Mouse (Mus musculus) lung, embryonic 14.5 days (tissue): ENCODE measurements around the gene Ubxn11. TPM values are rescaled to one million over a fixed set of nuclear protein-coding genes. Genes with fewer than 3 reads are reported as not detected.

ENCODE experiments used
- ATAC-seq: fragments of 200-750 bp; cut with Nextera tagmentation; 2 replicates; pipeline ENCODE4 v1.8.0; 2017; ENCODE audit warnings: mild to moderate bottlenecking, moderate TSS enrichment, moderate library complexity; ENCODE audit not compliant: insufficient read depth
- DNase-seq: peaks from one replicate; pipeline ENCODE4 v3.0.0-alpha.2; 2015
- H3K27ac ChIP-seq: fragments of 300-500 bp; sonication (generic); 2 replicates; pipeline ENCODE4 v1.5.1; 2014; ENCODE audit warnings: low read depth, mild to moderate bottlenecking, moderate library complexity
- H3K27me3 ChIP-seq: fragments of 300-500 bp; sonication (generic); 2 replicates; pipeline ENCODE4 v1.6.1; 2014; ENCODE audit warnings: low read length, control low read depth; ENCODE audit not compliant: insufficient read depth
- H3K36me3 ChIP-seq: fragments of 300-500 bp; sonication (generic); 2 replicates; pipeline ENCODE4 v1.6.1; 2014; ENCODE audit warnings: control low read depth; ENCODE audit not compliant: insufficient read depth
- H3K4me1 ChIP-seq: fragments of 300-500 bp; sonication (generic); 2 replicates; pipeline ENCODE4 v1.6.1; 2014; ENCODE audit warnings: antibody characterized with exemption, control low read depth; ENCODE audit not compliant: insufficient read depth
- H3K4me2 ChIP-seq: fragments of 300-500 bp; sonication (generic); 2 replicates; pipeline ENCODE4 v1.6.1; 2014; ENCODE audit warnings: mild to moderate bottlenecking
- H3K4me3 ChIP-seq: fragments of 300-500 bp; sonication (generic); 2 replicates; pipeline ENCODE4 v1.5.1; 2014; ENCODE audit warnings: low read depth, low read length
- H3K9ac ChIP-seq: fragments of 300-500 bp; sonication (generic); 2 replicates; pipeline ENCODE4 v1.6.1; 2014
- H3K9me3 ChIP-seq: fragments of 300-500 bp; sonication (generic); 2 replicates; pipeline ENCODE4 v1.6.1; 2016; ENCODE audit warnings: low read depth, low read length, control low read depth
- CTCF ChIP-seq: IDR thresholded peaks from 2 replicates; pipeline ENCODE4 v1.5.1; 2016; ENCODE audit warnings: antibody characterized with exemption, low read depth
- WGBS: fragments of 180-500 bp; shearing (Covaris S2); extraction: QIAGEN DNeasy Blood & Tissue Kit; methylation state at CpG from one replicate; pipeline ENCODE4 v1.1.7; 2014; 5-methylcytosine and 5-hydroxymethylcytosine counted together
- polyA plus RNA-seq: library from polyadenylated mRNA; unstranded; fragments of >200 nt; fragmentation: Nextera tagmentation; extraction: Ambion mirVana; gene quantifications from 2 replicates; pipeline ENCODE4 v1.2.1, GENCODE M21; 2014

The Ubxn11 gene
- polyA plus RNA-seq, 1 experiment from 2014 or later = 6.8 TPM

DNA sequence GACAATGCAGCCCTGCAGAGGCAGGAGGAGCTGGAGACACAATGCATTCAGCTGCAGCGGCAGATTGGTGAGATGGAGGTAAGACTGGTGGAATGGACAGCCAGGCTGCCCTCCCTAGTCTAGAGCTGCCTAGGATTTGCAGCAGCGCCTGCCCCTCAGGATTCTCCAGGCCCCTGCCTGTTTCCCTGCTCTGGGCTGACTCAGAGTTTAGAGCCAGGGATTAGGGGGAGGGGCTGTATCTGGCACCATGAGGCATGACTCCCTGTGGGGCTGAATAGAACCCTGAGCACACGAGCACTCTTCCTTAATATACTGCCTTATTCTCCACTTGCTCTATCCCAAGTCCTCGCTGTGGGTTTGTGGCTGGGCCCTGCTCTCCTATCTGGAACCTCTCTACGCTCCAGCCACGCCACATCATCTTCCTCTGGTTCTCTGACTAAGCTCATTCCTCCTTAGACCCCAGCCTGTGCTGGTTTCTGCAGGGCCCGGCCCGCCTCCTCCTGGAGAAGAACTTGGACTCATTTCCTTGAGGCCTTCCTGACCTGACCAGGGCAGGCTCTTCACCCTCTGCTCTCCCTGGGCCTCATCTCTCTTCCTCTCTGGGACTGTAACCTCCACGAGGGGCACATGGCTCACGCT lies 11.1 kb downstream of the Ubxn11 start:
- DNase-seq (no peak), ATAC-seq (no peak; the same call in 1 of the 2 replicates)
- Histone ChIP-seq H3K36me3 (no peaks in the 10 kb centered on the region), H3K27ac (no peak overlapping the region), H3K4me1 (no peaks in the 10 kb centered on the region; the same call in 1 of the 2 replicates), H3K4me3 (no peak overlapping the region), H3K27me3 (no peaks in the 10 kb centered on the region), H3K4me2 (no peak overlapping the region), H3K9me3 (no peaks in the 10 kb centered on the region), H3K9ac (no peak overlapping the region)
- TF ChIP-seq CTCF = no peak
- WGBS = 52% methylated on average over 10 of the region's 10 CpGs

- H3K4me3 ChIP-seq = no peak overlapping the region
- H3K4me1 ChIP-seq = no peaks in the 10 kb centered on the region; the same call in 1 of the 2 replicates
- no peak overlapping the region for H3K9ac ChIP-seq
- H3K9me3 ChIP-seq = no peaks in the 10 kb centered on the region
- H3K36me3 ChIP-seq = no peaks in the 10 kb centered on the region
- DNase-seq (no peak), ATAC-seq (no peak)
- H3K27me3 ChIP-seq = no peaks in the 10 kb centered on the region
- 84% methylated on average over 4 of the region's 4 CpGs for WGBS
- TF ChIP-seq CTCF = no peak
- no peak overlapping the region for H3K4me2 ChIP-seq
- no peak overlapping the region for H3K27ac ChIP-seq
These were observed 11.7 kb downstream of the Ubxn11 start for GRCm38 (mm10) chr4:134114038-134114437.

GRCm38 (mm10) chr4:134115215-134116144 lies 13.1 kb downstream of the Ubxn11 start:
- no peaks in the 10 kb centered on the region for H3K36me3 ChIP-seq
- H3K4me3 ChIP-seq = no peak overlapping the region
- H3K27ac ChIP-seq = no peak overlapping the region
- H3K9me3 ChIP-seq = no peaks in the 10 kb centered on the region
- no peaks in the 10 kb centered on the region for H3K27me3 ChIP-seq
- no peak overlapping the region for H3K9ac ChIP-seq
- H3K4me2 ChIP-seq = no peak overlapping the region
- no peak for TF ChIP-seq CTCF
- WGBS = 67% methylated on average over 16 of the region's 16 CpGs
- H3K4me1 ChIP-seq = no peaks in the 10 kb centered on the region; the same call in 1 of the 2 replicates
- DNase-seq (peak; percentile 66), ATAC-seq (no peak)

- Histone ChIP-seq H3K27ac (no peak overlapping the region), H3K9ac (no peak overlapping the region), H3K4me3 (no peak overlapping the region), H3K4me2 (no peak overlapping the region), H3K27me3 (no peaks in the 10 kb centered on the region), H3K36me3 (no peaks in the 10 kb centered on the region), H3K4me1 (no peaks in the 10 kb centered on the region; the same call in 1 of the 2 replicates), H3K9me3 (no peaks in the 10 kb centered on the region)
- no peak for TF ChIP-seq CTCF
- ATAC-seq (no peak), DNase-seq (no peak)
- WGBS = 67% methylated on average over 2 of the region's 2 CpGs
These were observed 14.1 kb downstream of the Ubxn11 start for GRCm38 (mm10) chr4:134116501-134116900.

DNA sequence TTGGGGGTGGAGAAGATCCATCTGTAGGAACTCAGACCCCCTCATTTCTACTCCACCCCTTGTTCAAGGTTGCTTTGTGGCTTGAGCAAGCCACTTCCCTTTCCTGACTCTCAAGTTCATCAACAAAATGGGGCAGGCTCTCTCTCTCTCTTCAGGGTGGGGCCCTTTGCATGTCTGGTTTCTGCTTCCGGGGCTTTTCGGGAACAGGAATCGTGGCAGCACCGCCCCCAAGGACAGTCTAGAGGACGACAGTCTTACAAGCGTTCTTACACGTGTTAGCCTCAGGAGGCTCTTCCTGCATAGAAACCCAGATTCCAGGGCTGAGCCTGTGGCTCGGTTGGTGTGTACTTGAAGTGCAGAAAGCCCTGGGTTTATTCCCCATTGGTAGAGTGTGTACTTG lies 14.6 kb downstream of the Ubxn11 start:
- Histone ChIP-seq H3K36me3 (no peaks in the 10 kb centered on the region), H3K27me3 (no peaks in the 10 kb centered on the region), H3K4me2 (no peak overlapping the region), H3K9me3 (no peaks in the 10 kb centered on the region), H3K4me1 (no peaks in the 10 kb centered on the region; the same call in 1 of the 2 replicates), H3K4me3 (no peak overlapping the region), H3K27ac (no peak overlapping the region), H3K9ac (no peak overlapping the region)
- no peak for ATAC-seq
- WGBS = 72% methylated on average over 8 of the region's 8 CpGs
- DNase-seq = no peak
- no peak for TF ChIP-seq CTCF

GRCm38 (mm10) chr4:134118126-134118800 lies 15.9 kb downstream of the Ubxn11 start:
- no peaks in the 10 kb centered on the region for H3K9me3 ChIP-seq
- TF ChIP-seq CTCF = no peak
- no peak overlapping the region for H3K9ac ChIP-seq
- no peaks in the 10 kb centered on the region for H3K36me3 ChIP-seq
- no peak overlapping the region; the same call in 1 of the 2 replicates for H3K27ac ChIP-seq
- H3K4me3 ChIP-seq = no peak overlapping the region
- WGBS = 60% methylated on average over 14 of the region's 14 CpGs
- no peaks in the 10 kb centered on the region for H3K27me3 ChIP-seq
- DNase-seq (no peak), ATAC-seq (no peak)
- no peaks in the 10 kb centered on the region; the same call in 1 of the 2 replicates for H3K4me1 ChIP-seq
- H3K4me2 ChIP-seq = no peak overlapping the region

GRCm38 (mm10) chr4:134119042-134119441 lies 16.7 kb downstream of the Ubxn11 start:
- 64% methylated on average over 5 of the region's 5 CpGs for WGBS
- no peaks in the 10 kb centered on the region for H3K36me3 ChIP-seq
- H3K9me3 ChIP-seq = no peaks in the 10 kb centered on the region
- no peak overlapping the region for H3K9ac ChIP-seq
- H3K4me1 ChIP-seq = no peaks in the 10 kb centered on the region; the same call in 1 of the 2 replicates
- H3K27ac ChIP-seq = no peak overlapping the region
- H3K27me3 ChIP-seq = no peaks in the 10 kb centered on the region
- H3K4me2 ChIP-seq = no peak overlapping the region
- no peak overlapping the region for H3K4me3 ChIP-seq
- DNase-seq (no peak), ATAC-seq (no peak)
- no peak for TF ChIP-seq CTCF
